Mouse (Mus musculus) brain, embryonic 14.5 days (tissue): ENCODE results near the gene Gripap1.

Experiments
- CTCF ChIP-seq: fragments of 200-500 bp; IDR thresholded peaks from 2 replicates; pipeline ENCODE4 v1.5.1; 2012; ENCODE audit warnings: inconsistent platforms, mild to moderate bottlenecking, moderate library complexity, borderline replicate concordance; ENCODE audit not compliant: insufficient read depth, insufficient read length; ENCODE audit errors: extremely low read depth
- POLR2A ChIP-seq: fragments of 200-500 bp; IDR thresholded peaks from 2 replicates; pipeline ENCODE4 v1.6.1; 2012; ENCODE audit warnings: mild to moderate bottlenecking, inconsistent platforms, borderline replicate concordance; ENCODE audit not compliant: poor library complexity, insufficient read depth, insufficient read length, severe bottlenecking; ENCODE audit errors: extremely low read depth

GRCm38 (mm10) chrX:7763631-7764393 is 25.8 kb upstream of the Gripap1 start:
- no peak for TF ChIP-seq CTCF
- no peak for TF ChIP-seq POLR2A
